Mouse (Mus musculus): ENCODE results near the gene Gsta3.

GRCm38 (mm10) chr1:21227756-21228395 is 12.5 kb upstream of the Gsta3 start:
- TF ChIP-seq MYOD1 (IDR thresholded peaks at IDR 0.05; ENCODE audit: control insufficient read depth, insufficient read length, low read depth): no peak
- TF ChIP-seq CTCF (IDR thresholded peaks at IDR 0.05; ENCODE audit: control insufficient read depth, insufficient read depth, insufficient read length): no peak
- TF ChIP-seq MYOG (IDR thresholded peaks at IDR 0.05; ENCODE audit: control insufficient read depth, extremely low read depth, insufficient read length): no peak
- no peak for TF ChIP-seq USF1 (IDR thresholded peaks at IDR 0.05; ENCODE audit: low read depth)
- no peak for TF ChIP-seq MAX (IDR thresholded peaks at IDR 0.05)
- no peak for TF ChIP-seq CEBPB (IDR thresholded peaks at IDR 0.05; ENCODE audit: low read depth)
- TF ChIP-seq FOSL1 (IDR thresholded peaks at IDR 0.05; ENCODE audit: insufficient read depth, low read length, poor library complexity, severe bottlenecking): no peak
